Mouse (Mus musculus) erythroblast, adult 5-6 weeks (primary cell): Measurements from ENCODE around the gene Rassf7. TPM values are rescaled to one million over a fixed set of nuclear protein-coding genes. Genes with fewer than 3 reads are reported as not detected.
A peak's percentile ranks its signal among the peaks of the same experiment; 100 is the strongest.

Experiments
- ATAC-seq: replicated peaks from 2 replicates; pipeline ENCODE4 v1.8.0; 2016; ENCODE audit warnings: moderate number of reproducible peaks, mild to moderate bottlenecking, moderate TSS enrichment, inconsistent platforms; ENCODE audit not compliant: poor library complexity, low FRiP score, severe bottlenecking
- total RNA-seq, 2 experiments: library from RNA; stranded (forward) in 1 of 2; stranded (reverse) in 1 of 2; fragments of 150-400 nt in 1 of 2; fragments of 200-764, 138-1000 nt in 1 of 2; gene quantifications; 2 replicates each; pipeline versions ENCODE4 v1.2.3 to v1.2.4; 2015 to 2017; ENCODE audit warnings: low replicate concordance in 2 of 2

The Rassf7 gene
- total RNA-seq, 2 experiments from 2014 or later: 6.0 to 12.2 TPM

GRCm38 (mm10) chr7:141265739-141266561 lies 50.3 kb downstream of the Rassf7 start, which contains the start of gene Irf7:
Gene Irf7, minus strand, starts transcription at chr7:141266481.
- ATAC-seq: peak; percentile 84

Other genes with a start within 250 kb of the Rassf7 start
- gene Ifitm1, start 248.6 kb upstream of the Rassf7 start, total RNA-seq (2015; ENCODE audit: low replicate concordance): 31.8 and 47.3 TPM in 2 replicates
- 0.70 and 11.8 TPM in 2 replicates for gene Ifitm1, start 248.6 kb upstream of the Rassf7 start, total RNA-seq (2017; ENCODE audit: low replicate concordance)
- 186 and 267 TPM in 2 replicates for gene Ifitm3, start 205.1 kb upstream of the Rassf7 start, total RNA-seq (2015; ENCODE audit: low replicate concordance)
- 78.8 and 112 TPM in 2 replicates for gene Ifitm3, start 205.1 kb upstream of the Rassf7 start, total RNA-seq (2017; ENCODE audit: low replicate concordance)
- 336 and 380 TPM in 2 replicates for gene Ifitm6, start 197.9 kb upstream of the Rassf7 start, total RNA-seq (2015; ENCODE audit: low replicate concordance)
- 99.4 and 179 TPM in 2 replicates for gene Ifitm6, start 197.9 kb upstream of the Rassf7 start, total RNA-seq (2017; ENCODE audit: low replicate concordance)
- not detected in 2 replicates for gene Gm17387, start 186.7 kb upstream of the Rassf7 start, total RNA-seq (2015; ENCODE audit: low replicate concordance)
- gene Gm17387, start 186.7 kb upstream of the Rassf7 start, total RNA-seq (2017; ENCODE audit: low replicate concordance): not detected in 2 replicates
- 0.84 TPM in 1 of 2 replicates, not detected in the other for gene B4galnt4, start 154.8 kb upstream of the Rassf7 start, total RNA-seq (2015; ENCODE audit: low replicate concordance)
- not detected in 2 replicates for gene B4galnt4, start 154.8 kb upstream of the Rassf7 start, total RNA-seq (2017; ENCODE audit: low replicate concordance)
- gene Pkp3, start 137.6 kb upstream of the Rassf7 start, total RNA-seq (2015; ENCODE audit: low replicate concordance): not detected in 2 replicates
- not detected in 2 replicates for gene Pkp3, start 137.6 kb upstream of the Rassf7 start, total RNA-seq (2017; ENCODE audit: low replicate concordance)
- 4.2 TPM in 1 of 2 replicates, not detected in the other for gene Sigirr, start 115.3 kb upstream of the Rassf7 start, total RNA-seq (2015; ENCODE audit: low replicate concordance)
- gene Sigirr, start 115.3 kb upstream of the Rassf7 start, total RNA-seq (2017; ENCODE audit: low replicate concordance): 2.8 and 4.4 TPM in 2 replicates
- gene Ano9, start 98.1 kb upstream of the Rassf7 start, total RNA-seq (2015; ENCODE audit: low replicate concordance): not detected in 2 replicates
- gene Ano9, start 98.1 kb upstream of the Rassf7 start, total RNA-seq (2017; ENCODE audit: low replicate concordance): not detected in 2 replicates
- gene Ptdss2, start 93.5 kb upstream of the Rassf7 start, total RNA-seq (2015; ENCODE audit: low replicate concordance): 123 and 158 TPM in 2 replicates
- gene Ptdss2, start 93.5 kb upstream of the Rassf7 start, total RNA-seq (2017; ENCODE audit: low replicate concordance): 153 and 164 TPM in 2 replicates
- 11.9 and 13.8 TPM in 2 replicates for gene Rnh1, start 43.0 kb upstream of the Rassf7 start, total RNA-seq (2015; ENCODE audit: low replicate concordance)
- 15.1 and 15.7 TPM in 2 replicates for gene Rnh1, start 43.0 kb upstream of the Rassf7 start, total RNA-seq (2017; ENCODE audit: low replicate concordance)
- gene Hras, start 21.9 kb upstream of the Rassf7 start, total RNA-seq (2015; ENCODE audit: low replicate concordance): 3.8 and 24.9 TPM in 2 replicates
- gene Hras, start 21.9 kb upstream of the Rassf7 start, total RNA-seq (2017; ENCODE audit: low replicate concordance): 11.4 and 20.8 TPM in 2 replicates
- gene Lrrc56, start 21.7 kb upstream of the Rassf7 start, total RNA-seq (2015; ENCODE audit: low replicate concordance): 2.1 TPM in 1 of 2 replicates, not detected in the other
- gene Lrrc56, start 21.7 kb upstream of the Rassf7 start, total RNA-seq (2017; ENCODE audit: low replicate concordance): 0.94 and 1.8 TPM in 2 replicates
- gene Lmntd2, start 1.8 kb upstream of the Rassf7 start, total RNA-seq (2015; ENCODE audit: low replicate concordance): not detected in 2 replicates
- gene Lmntd2, start 1.8 kb upstream of the Rassf7 start, total RNA-seq (2017; ENCODE audit: low replicate concordance): 0.17 and 1.7 TPM in 2 replicates
- 24.9 and 30.0 TPM in 2 replicates for gene Phrf1, start 12.9 kb downstream of the Rassf7 start, total RNA-seq (2015; ENCODE audit: low replicate concordance)
- 25.5 and 32.8 TPM in 2 replicates for gene Phrf1, start 12.9 kb downstream of the Rassf7 start, total RNA-seq (2017; ENCODE audit: low replicate concordance)
- gene Irf7, start 50.6 kb downstream of the Rassf7 start, total RNA-seq (2015; ENCODE audit: low replicate concordance): 49.5 and 73.8 TPM in 2 replicates
- 78.0 and 88.9 TPM in 2 replicates for gene Irf7, start 50.6 kb downstream of the Rassf7 start, total RNA-seq (2017; ENCODE audit: low replicate concordance)
- gene Cdhr5, start 60.9 kb downstream of the Rassf7 start, total RNA-seq (2015; ENCODE audit: low replicate concordance): not detected in 2 replicates
- not detected in 2 replicates for gene Cdhr5, start 60.9 kb downstream of the Rassf7 start, total RNA-seq (2017; ENCODE audit: low replicate concordance)
- not detected in 2 replicates for gene Sct, start 63.3 kb downstream of the Rassf7 start, total RNA-seq (2015; ENCODE audit: low replicate concordance)
- gene Sct, start 63.3 kb downstream of the Rassf7 start, total RNA-seq (2017; ENCODE audit: low replicate concordance): not detected in 2 replicates
- gene Drd4, start 76.1 kb downstream of the Rassf7 start, total RNA-seq (2015; ENCODE audit: low replicate concordance): not detected in 2 replicates
- not detected in 2 replicates for gene Drd4, start 76.1 kb downstream of the Rassf7 start, total RNA-seq (2017; ENCODE audit: low replicate concordance)
- 9.4 and 18.3 TPM in 2 replicates for gene Deaf1, start 111.8 kb downstream of the Rassf7 start, total RNA-seq (2015; ENCODE audit: low replicate concordance)
- gene Deaf1, start 111.8 kb downstream of the Rassf7 start, total RNA-seq (2017; ENCODE audit: low replicate concordance): 14.1 and 16.0 TPM in 2 replicates
- gene Tmem80, start 111.9 kb downstream of the Rassf7 start, total RNA-seq (2015; ENCODE audit: low replicate concordance): 6.5 and 8.4 TPM in 2 replicates
- 10.5 and 12.9 TPM in 2 replicates for gene Tmem80, start 111.9 kb downstream of the Rassf7 start, total RNA-seq (2017; ENCODE audit: low replicate concordance)
- gene Eps8l2, start 123.0 kb downstream of the Rassf7 start, total RNA-seq (2015; ENCODE audit: low replicate concordance): not detected in 2 replicates
- gene Eps8l2, start 123.0 kb downstream of the Rassf7 start, total RNA-seq (2017; ENCODE audit: low replicate concordance): not detected in 2 replicates
- 132 and 180 TPM in 2 replicates for gene Taldo1, start 176.3 kb downstream of the Rassf7 start, total RNA-seq (2015; ENCODE audit: low replicate concordance)
- 443 and 565 TPM in 2 replicates for gene Taldo1, start 176.3 kb downstream of the Rassf7 start, total RNA-seq (2017; ENCODE audit: low replicate concordance)
- gene Gatd1, start 198.3 kb downstream of the Rassf7 start, total RNA-seq (2015; ENCODE audit: low replicate concordance): 6.3 and 9.2 TPM in 2 replicates
- 4.9 and 6.0 TPM in 2 replicates for gene Gatd1, start 198.3 kb downstream of the Rassf7 start, total RNA-seq (2017; ENCODE audit: low replicate concordance)
- gene Cend1, start 213.6 kb downstream of the Rassf7 start, total RNA-seq (2015; ENCODE audit: low replicate concordance): not detected in 2 replicates
- not detected in 2 replicates for gene Cend1, start 213.6 kb downstream of the Rassf7 start, total RNA-seq (2017; ENCODE audit: low replicate concordance)
- 8.2 and 11.7 TPM in 2 replicates for gene Slc25a22, start 222.0 kb downstream of the Rassf7 start, total RNA-seq (2015; ENCODE audit: low replicate concordance)
- gene Slc25a22, start 222.0 kb downstream of the Rassf7 start, total RNA-seq (2017; ENCODE audit: low replicate concordance): 3.2 and 10.0 TPM in 2 replicates
- gene Pidd1, start 228.2 kb downstream of the Rassf7 start, total RNA-seq (2015; ENCODE audit: low replicate concordance): 12.7 and 17.9 TPM in 2 replicates
- gene Pidd1, start 228.2 kb downstream of the Rassf7 start, total RNA-seq (2017; ENCODE audit: low replicate concordance): 7.3 and 9.8 TPM in 2 replicates
- 661 and 730 TPM in 2 replicates for gene Rplp2, start 231.5 kb downstream of the Rassf7 start, total RNA-seq (2015; ENCODE audit: low replicate concordance)
- gene Rplp2, start 231.5 kb downstream of the Rassf7 start, total RNA-seq (2017; ENCODE audit: low replicate concordance): 791 and 1,714 TPM in 2 replicates
- 10.0 and 11.3 TPM in 2 replicates for gene Pnpla2, start 239.3 kb downstream of the Rassf7 start, total RNA-seq (2015; ENCODE audit: low replicate concordance)
- gene Pnpla2, start 239.3 kb downstream of the Rassf7 start, total RNA-seq (2017; ENCODE audit: low replicate concordance): 5.9 and 6.0 TPM in 2 replicates
- 0.77 TPM in 1 of 2 replicates, not detected in the other for gene Cracr2b, start 245.2 kb downstream of the Rassf7 start, total RNA-seq (2015; ENCODE audit: low replicate concordance)
- gene Cracr2b, start 245.2 kb downstream of the Rassf7 start, total RNA-seq (2017; ENCODE audit: low replicate concordance): 3.2 TPM in 1 of 2 replicates, not detected in the other